Comparison of ENCODE assay signal across 10 mouse cellular contexts in genomic region chr11:55113209-55113860, GRCm38 (mm10). TPM values are rescaled to one million over a fixed set of nuclear protein-coding genes. Genes with fewer than 3 reads are reported as not detected.
A peak's percentile ranks its signal among the peaks of the same experiment; 100 is the strongest.
DNase-seq lines count a peak whose midpoint lies in the region; ATAC-seq and TF ChIP-seq lines count a peak whose summit lies in the region.
"Had no signal": no experiment of that assay in that cellular context is flagged by ENCODE, and none has a peak within 500 bp of the region (broad histone marks: within the 10 kb centered on the region; RNA-seq: fewer than 3 reads in every experiment).

No protein-coding gene starts in this region.

- no peak overlapping the region for H3K27ac ChIP-seq in lung, postnatal 0 days (ENCODE audit: low read length)
- no peak overlapping the region for H3K27ac ChIP-seq in forebrain, embryonic 15.5 days (replicated peaks)
- no peak overlapping the region for H3K27ac ChIP-seq in midbrain, embryonic 14.5 days (replicated peaks; ENCODE audit: low read depth, low read length)
- H3K27ac ChIP-seq: neural tube, embryonic 13.5 days had no signal

- no peaks in the 10 kb centered on the region for H3K9me3 ChIP-seq in lung, postnatal 0 days (ENCODE audit: low read length)
- H3K9me3 ChIP-seq in forebrain, embryonic 15.5 days, result no peaks in the 10 kb centered on the region
- no peaks in the 10 kb centered on the region for H3K9me3 ChIP-seq in midbrain, embryonic 14.5 days (ENCODE audit: control insufficient read depth, low read length)
- H3K9me3 ChIP-seq: neural tube, embryonic 13.5 days had no signal

- peak; percentile 97 for ATAC-seq in granulocyte monocyte progenitor cell, adult 5-6 weeks (replicated peaks; ENCODE audit: poor library complexity, severe bottlenecking)
- ATAC-seq in lung, postnatal 0 days, result peak; percentile 85
- no peak for ATAC-seq in forebrain, embryonic 15.5 days (replicated peaks)
- ATAC-seq in midbrain, embryonic 14.5 days (ENCODE audit: low FRiP score, low TSS enrichment), result no peak

- no peaks in the 10 kb centered on the region for H3K36me3 ChIP-seq in lung, postnatal 0 days (ENCODE audit: insufficient read depth, low read length)
- H3K36me3 ChIP-seq in forebrain, embryonic 15.5 days, result peaks cover 3% of the 10 kb centered on the region; the same call in 1 of the 2 replicates
- 0 out of 2 replicates have a peak, but pooled peaks cover 2% of the 10 kb centered on the region for H3K36me3 ChIP-seq in midbrain, embryonic 14.5 days (ENCODE audit: control insufficient read depth, insufficient read depth, low read length)

- peak; percentile 78 for DNase-seq in layer of hippocampus, adult 9-11 months
- DNase-seq in layer of hippocampus, adult 18-20 months (ENCODE audit: low spot score in 2 of 2), result no peak
- peak; percentile 63 for DNase-seq in lung, postnatal 0 days (ENCODE audit: low spot score)
- DNase-seq in thymus, postnatal 14 days, result peak; percentile 53
- DNase-seq in midbrain, embryonic 14.5 days, result no peak
- DNase-seq in urinary bladder, postnatal 14 days (ENCODE audit: low spot score), result no peak
- DNase-seq: adrenal gland, adult 2 months had no signal

- H3K27me3 ChIP-seq in lung, postnatal 0 days (replicated peaks; ENCODE audit: insufficient read depth, low read length), result no peaks in the 10 kb centered on the region
- no peaks in the 10 kb centered on the region for H3K27me3 ChIP-seq in forebrain, embryonic 15.5 days
- H3K27me3 ChIP-seq in midbrain, embryonic 14.5 days (ENCODE audit: control insufficient read depth, insufficient read depth, low read length), result no peaks in the 10 kb centered on the region
- H3K27me3 ChIP-seq: neural tube, embryonic 13.5 days had no signal

- TF ChIP-seq CTCF in lung, postnatal 0 days (IDR thresholded peaks at IDR 0.05), result no peak

- no peak overlapping the region for H3K4me2 ChIP-seq in lung, postnatal 0 days (replicated peaks; ENCODE audit: low read depth, low read length)
- no peak overlapping the region for H3K4me2 ChIP-seq in forebrain, embryonic 15.5 days (replicated peaks)
- H3K4me2 ChIP-seq in midbrain, embryonic 14.5 days (ENCODE audit: low read length), result no peak overlapping the region
- H3K4me2 ChIP-seq: neural tube, embryonic 13.5 days had no signal

- H3K4me1 ChIP-seq in lung, postnatal 0 days (ENCODE audit: insufficient read depth, low read depth, low read length), result no peaks in the 10 kb centered on the region
- H3K4me1 ChIP-seq in forebrain, embryonic 15.5 days, result no peaks in the 10 kb centered on the region
- H3K4me1 ChIP-seq in midbrain, embryonic 14.5 days (ENCODE audit: control insufficient read depth, insufficient read depth, low read length), result no peaks in the 10 kb centered on the region
- H3K4me1 ChIP-seq: neural tube, embryonic 13.5 days had no signal

- no peak for TF ChIP-seq EP300 in lung, postnatal 0 days (IDR thresholded peaks at IDR 0.05)

- no peak overlapping the region for H3K4me3 ChIP-seq in lung, postnatal 0 days (ENCODE audit: low read depth, low read length)
- H3K4me3 ChIP-seq in forebrain, embryonic 15.5 days, result no peak overlapping the region
- H3K4me3 ChIP-seq in midbrain, embryonic 14.5 days (replicated peaks; ENCODE audit: low read depth, low read length), result no peak overlapping the region
- H3K4me3 ChIP-seq: neural tube, embryonic 13.5 days had no signal

- no peak overlapping the region for H3K9ac ChIP-seq in lung, postnatal 0 days (replicated peaks; ENCODE audit: low read depth)
- H3K9ac ChIP-seq in forebrain, embryonic 15.5 days (replicated peaks), result no peak overlapping the region
- no peak overlapping the region for H3K9ac ChIP-seq in midbrain, embryonic 14.5 days (replicated peaks; ENCODE audit: low read length)
- H3K9ac ChIP-seq: neural tube, embryonic 13.5 days had no signal

- 36% methylated on average over 7 of the region's 7 CpGs for WGBS in lung, postnatal 0 days
- WGBS in forebrain, embryonic 15.5 days, result 64% methylated on average over 7 of the region's 7 CpGs
- WGBS in midbrain, embryonic 14.5 days, result 68% methylated on average over 7 of the region's 7 CpGs

RNA-seq across cellular contexts. Expression of gene Gm2a, which starts 15.4 kb away (rescaled TPM):
- 10 to 100 TPM; 30.7 to 32.3 TPM for total RNA-seq in layer of hippocampus, adult 18-20 months (2021)
- 84.3 and 86.4 TPM in 2 replicates for total RNA-seq in granulocyte monocyte progenitor cell, adult 5-6 weeks (2014; fragmentation: Nextera tagmentation)
- total RNA-seq in granulocyte monocyte progenitor cell, adult 5-6 weeks (2017), result 61.3 and 72.4 TPM in 2 replicates
- polyA plus RNA-seq in lung, postnatal 0 days (2015; fragmentation: Nextera tagmentation; extraction: Ambion mirVana), result 23.6 and 26.6 TPM in 2 replicates
- polyA plus RNA-seq in forebrain, embryonic 15.5 days (2015; fragmentation: Nextera tagmentation; extraction: Ambion mirVana), result 18.7 and 18.9 TPM in 2 replicates
- 23.4 and 23.6 TPM in 2 replicates for polyA plus RNA-seq in midbrain, embryonic 14.5 days (2014; fragmentation: Nextera tagmentation; extraction: Ambion mirVana)

RNA-seq across cellular contexts. Expression of gene Ccdc69, which starts 35.4 kb away (rescaled TPM):
- under 1 TPM in 1 of 2 experiments, not detected in 1; 0.54 TPM for total RNA-seq in layer of hippocampus, adult 18-20 months (2021)
- 16.8 and 18.9 TPM in 2 replicates for total RNA-seq in granulocyte monocyte progenitor cell, adult 5-6 weeks (2014; fragmentation: Nextera tagmentation)
- 21.1 and 22.7 TPM in 2 replicates for total RNA-seq in granulocyte monocyte progenitor cell, adult 5-6 weeks (2017)
- polyA plus RNA-seq in lung, postnatal 0 days (2015; fragmentation: Nextera tagmentation; extraction: Ambion mirVana), result 1.4 and 1.8 TPM in 2 replicates
- polyA plus RNA-seq in forebrain, embryonic 15.5 days (2015; fragmentation: Nextera tagmentation; extraction: Ambion mirVana), result 0.32 and 0.34 TPM in 2 replicates
- polyA plus RNA-seq in midbrain, embryonic 14.5 days (2014; fragmentation: Nextera tagmentation; extraction: Ambion mirVana), result 0.14 and 0.26 TPM in 2 replicates

RNA-seq across cellular contexts. Expression of gene Slc36a3, which starts 38.2 kb away (rescaled TPM):
- total RNA-seq in layer of hippocampus, adult 18-20 months (2021), result not detected
- not detected in 2 replicates for total RNA-seq in granulocyte monocyte progenitor cell, adult 5-6 weeks (2014; fragmentation: Nextera tagmentation)
- not detected in 2 replicates for total RNA-seq in granulocyte monocyte progenitor cell, adult 5-6 weeks (2017)
- 0.07 TPM in 1 of 2 replicates, not detected in the other for polyA plus RNA-seq in lung, postnatal 0 days (2015; fragmentation: Nextera tagmentation; extraction: Ambion mirVana)
- polyA plus RNA-seq in forebrain, embryonic 15.5 days (2015; fragmentation: Nextera tagmentation; extraction: Ambion mirVana), result not detected in 2 replicates
- not detected in 2 replicates for polyA plus RNA-seq in midbrain, embryonic 14.5 days (2014; fragmentation: Nextera tagmentation; extraction: Ambion mirVana)
- total RNA-seq: adrenal gland, adult 2 months had no signal
- polyA plus RNA-seq: neural tube, embryonic 13.5 days had no signal

Comparison
In these comparisons a context has a peak if more than half of its experiments do, and no peak if none do; other contexts are left out.
1. DNase-seq: peak in layer of hippocampus, adult 9-11 months (single experiment), lung, postnatal 0 days (single experiment) and thymus, postnatal 14 days (single experiment); none in layer of hippocampus, adult 18-20 months (0 of 2), midbrain, embryonic 14.5 days (single experiment) and urinary bladder, postnatal 14 days (single experiment).
2. ATAC-seq: peak in granulocyte monocyte progenitor cell, adult 5-6 weeks (single experiment) and lung, postnatal 0 days (single experiment); none in forebrain, embryonic 15.5 days (single experiment) and midbrain, embryonic 14.5 days (single experiment).